Mouse (Mus musculus) heart, postnatal 0 days (tissue): Measurements from ENCODE around the gene Stx17. TPM values are rescaled to one million over a fixed set of nuclear protein-coding genes. Genes with fewer than 3 reads are reported as not detected.

Source experiments
- ATAC-seq: fragments of 200-750 bp; cut with Nextera tagmentation; 2 replicates; pipeline ENCODE4 v1.8.0; 2017; ENCODE audit warnings: low read depth, moderate number of reproducible peaks, moderate library complexity; ENCODE audit not compliant: insufficient read depth
- DNase-seq: peaks from one replicate; pipeline ENCODE4 v3.0.0-alpha.2; 2016; ENCODE audit warnings: low spot score
- H3K27ac ChIP-seq: fragments of 300-500 bp; sonication (generic); 2 replicates; pipeline ENCODE4 v1.5.1; 2014; ENCODE audit warnings: low read depth, mild to moderate bottlenecking
- H3K27me3 ChIP-seq: fragments of 300-500 bp; sonication (generic); 2 replicates; pipeline ENCODE4 v1.6.1; 2014; ENCODE audit warnings: low read length, mixed read lengths; ENCODE audit not compliant: control insufficient read depth, insufficient read depth
- H3K36me3 ChIP-seq: fragments of 300-500 bp; sonication (generic); replicated peaks from 2 replicates; pipeline ENCODE4 v1.6.1; 2014; ENCODE audit warnings: low read length, mixed read lengths; ENCODE audit not compliant: control insufficient read depth, insufficient read depth
- H3K4me1 ChIP-seq: fragments of 300-500 bp; sonication (generic); 2 replicates; pipeline ENCODE4 v1.6.1; 2014; ENCODE audit warnings: antibody characterized with exemption; ENCODE audit not compliant: control insufficient read depth, insufficient read depth
- H3K4me2 ChIP-seq: fragments of 300-500 bp; sonication (generic); 2 replicates; pipeline ENCODE4 v1.6.1; 2014; ENCODE audit warnings: low read depth, mild to moderate bottlenecking, low read length, moderate library complexity
- H3K4me3 ChIP-seq: fragments of 300-500 bp; sonication (generic); 2 replicates; pipeline ENCODE4 v1.5.1; 2014; ENCODE audit warnings: low read depth, low read length
- H3K9ac ChIP-seq: fragments of 300-500 bp; sonication (generic); replicated peaks from 2 replicates; pipeline ENCODE4 v1.6.1; 2014; ENCODE audit warnings: low read depth, low read length, mixed read lengths
- H3K9me3 ChIP-seq: fragments of 300-500 bp; sonication (generic); replicated peaks from 2 replicates; pipeline ENCODE4 v1.6.1; 2016; ENCODE audit warnings: low read length; ENCODE audit not compliant: control insufficient read depth
- CTCF ChIP-seq: IDR thresholded peaks from 2 replicates; pipeline ENCODE4 v1.5.1; 2016; ENCODE audit warnings: antibody characterized with exemption, control low read depth, low read depth
- EP300 ChIP-seq: IDR thresholded peaks from 2 replicates; pipeline ENCODE4 v1.6.1; 2016; ENCODE audit warnings: antibody characterized with exemption, low read depth
- WGBS: fragments of 180-500 bp; shearing (Covaris S2); extraction: QIAGEN DNeasy Blood & Tissue Kit; methylation state at CpG from one replicate; pipeline ENCODE4 v1.1.7; 2014; 5-methylcytosine and 5-hydroxymethylcytosine counted together
- polyA plus RNA-seq: library from polyadenylated mRNA; unstranded; fragments of >200 nt; fragmentation: Nextera tagmentation; extraction: Ambion mirVana; gene quantifications from 2 replicates; pipeline ENCODE4 v1.2.1, GENCODE M21; 2015
- total RNA-seq: library from RNA; depleted of rRNA; stranded (reverse); fragments of >200 nt; gene quantifications from 2 replicates; pipeline ENCODE4 v1.2.3, GENCODE M21; 2014; ENCODE audit warnings: low replicate concordance

The Stx17 gene
- total and polyA plus RNA-seq, 2 experiments from 2014 or later, result 8.3 to 22.9 TPM

GRCm38 (mm10) chr4:48107086-48107485, 17.6 kb upstream of the Stx17 start:
- DNase-seq (no peak), ATAC-seq (no peak)
- Histone ChIP-seq H3K27me3 (no peaks in the 10 kb centered on the region), H3K27ac (no peak overlapping the region), H3K4me2 (no peak overlapping the region), H3K4me1 (no peaks in the 10 kb centered on the region), H3K4me3 (no peak overlapping the region), H3K9ac (no peak overlapping the region), H3K9me3 (no peaks in the 10 kb centered on the region), H3K36me3 (no peaks in the 10 kb centered on the region)
- TF ChIP-seq EP300, result no peak
- TF ChIP-seq CTCF, result no peak
- 73% methylated on average over 6 of the region's 6 CpGs for WGBS

GRCm38 (mm10) chr4:48108591-48108990, 16.1 kb upstream of the Stx17 start:
- Histone ChIP-seq H3K4me2 (no peak overlapping the region), H3K4me3 (no peak overlapping the region), H3K9me3 (no peaks in the 10 kb centered on the region), H3K27ac (no peak overlapping the region), H3K36me3 (no peaks in the 10 kb centered on the region), H3K27me3 (no peaks in the 10 kb centered on the region), H3K9ac (no peak overlapping the region), H3K4me1 (no peaks in the 10 kb centered on the region)
- DNase-seq, result no peak
- ATAC-seq, result no peak
- TF ChIP-seq EP300 (no peak), CTCF (no peak)
- WGBS, result 72% methylated on average over 2 of the region's 2 CpGs

GRCm38 (mm10) chr4:48110331-48110730, 14.4 kb upstream of the Stx17 start:
- no peaks in the 10 kb centered on the region for H3K27me3 ChIP-seq
- no peaks in the 10 kb centered on the region for H3K4me1 ChIP-seq
- no peak overlapping the region for H3K4me2 ChIP-seq
- TF ChIP-seq CTCF (no peak), EP300 (no peak)
- no peak for ATAC-seq
- H3K9me3 ChIP-seq, result no peaks in the 10 kb centered on the region
- no peak overlapping the region for H3K27ac ChIP-seq
- H3K36me3 ChIP-seq, result no peaks in the 10 kb centered on the region
- WGBS, result 86% methylated on average over 3 of the region's 3 CpGs
- no peak overlapping the region for H3K9ac ChIP-seq
- no peak for DNase-seq
- no peak overlapping the region for H3K4me3 ChIP-seq

GRCm38 (mm10) chr4:48116191-48116590, 8.5 kb upstream of the Stx17 start:
- H3K4me1 ChIP-seq, result no peaks in the 10 kb centered on the region
- H3K9ac ChIP-seq, result no peak overlapping the region
- H3K27ac ChIP-seq, result no peak overlapping the region
- H3K4me2 ChIP-seq, result no peak overlapping the region
- no peaks in the 10 kb centered on the region for H3K27me3 ChIP-seq
- TF ChIP-seq EP300, result no peak
- peak; percentile 18; the same call in 1 of the 2 replicates for TF ChIP-seq CTCF
- no peak overlapping the region for H3K4me3 ChIP-seq
- no peaks in the 10 kb centered on the region for H3K9me3 ChIP-seq
- WGBS, result 54% methylated on average over 4 of the region's 4 CpGs
- H3K36me3 ChIP-seq, result no peaks in the 10 kb centered on the region
- ATAC-seq (no peak), DNase-seq (no peak)

- Histone ChIP-seq H3K27me3 (no peaks in the 10 kb centered on the region), H3K4me2 (peak overlapping the region; percentile 60), H3K27ac (no peak overlapping the region), H3K9me3 (no peaks in the 10 kb centered on the region), H3K4me1 (no peaks in the 10 kb centered on the region), H3K4me3 (peak overlapping the region; percentile 64), H3K9ac (no peak overlapping the region), H3K36me3 (no peaks in the 10 kb centered on the region)
- ATAC-seq (peak; percentile 59), DNase-seq (peak; percentile 9)
- no peak for TF ChIP-seq CTCF
- TF ChIP-seq EP300, result no peak
- whole genome bisulfite sequencing, result 6% methylated on average over 9 of the region's 9 CpGs
These were observed 321 bp upstream of the Stx17 start for GRCm38 (mm10) chr4:48124416-48124772.

GRCm38 (mm10) chr4:48130314-48130713, 5.6 kb downstream of the Stx17 start:
- DNase-seq (no peak), ATAC-seq (no peak)
- no peaks in the 10 kb centered on the region for H3K27me3 ChIP-seq
- H3K27ac ChIP-seq, result no peak overlapping the region
- H3K4me2 ChIP-seq, result no peak overlapping the region
- H3K9me3 ChIP-seq, result no peaks in the 10 kb centered on the region
- no peaks in the 10 kb centered on the region for H3K4me1 ChIP-seq
- WGBS, result 75% methylated on average over 6 of the region's 6 CpGs
- peaks cover 29% of the 10 kb centered on the region for H3K36me3 ChIP-seq
- TF ChIP-seq EP300 (no peak), CTCF (no peak)
- no peak overlapping the region for H3K9ac ChIP-seq
- no peak overlapping the region for H3K4me3 ChIP-seq
